Mouse (Mus musculus) liver, embryonic 13.5 days (tissue): ENCODE results near the gene Trpc1. TPM values are rescaled to one million over a fixed set of nuclear protein-coding genes. Genes with fewer than 3 reads are reported as not detected.
A peak's percentile ranks its signal among the peaks of the same experiment; 100 is the strongest.

Experiments used
- ATAC-seq: fragments of 200-750 bp; cut with Nextera tagmentation; 2 replicates; pipeline ENCODE4 v1.8.0; 2017; ENCODE audit warnings: low read depth, mild to moderate bottlenecking, moderate number of reproducible peaks, moderate library complexity
- DNase-seq: peaks from one replicate; pipeline ENCODE4 v3.0.0; 2022
- H3K27ac ChIP-seq: fragments of 300-500 bp; sonication (generic); 2 replicates; pipeline ENCODE4 v1.5.1; 2015; ENCODE audit warnings: moderate library complexity, mild to moderate bottlenecking, inconsistent platforms
- H3K27me3 ChIP-seq: fragments of 300-500 bp; sonication (generic); 2 replicates; pipeline ENCODE4 v1.6.1; 2015; ENCODE audit warnings: mild to moderate bottlenecking, inconsistent platforms
- H3K36me3 ChIP-seq: fragments of 300-500 bp; sonication (generic); 2 replicates; pipeline ENCODE4 v1.6.1; 2015; ENCODE audit warnings: mild to moderate bottlenecking, inconsistent platforms
- H3K4me1 ChIP-seq: fragments of 300-500 bp; sonication (generic); replicated peaks from 2 replicates; pipeline ENCODE4 v1.6.1; 2015; ENCODE audit warnings: inconsistent platforms
- H3K4me2 ChIP-seq: fragments of 300-500 bp; sonication (generic); 2 replicates; pipeline ENCODE4 v1.6.1; 2015; ENCODE audit warnings: inconsistent platforms, mild to moderate bottlenecking, moderate library complexity
- H3K4me3 ChIP-seq: fragments of 300-500 bp; sonication (generic); replicated peaks from 2 replicates; pipeline ENCODE4 v1.5.1; 2015; ENCODE audit warnings: mild to moderate bottlenecking, inconsistent platforms
- H3K9ac ChIP-seq: fragments of 300-500 bp; sonication (generic); 2 replicates; pipeline ENCODE4 v1.6.1; 2015; ENCODE audit warnings: mild to moderate bottlenecking, inconsistent platforms
- H3K9me3 ChIP-seq: fragments of 300-500 bp; sonication (generic); replicated peaks from 2 replicates; pipeline ENCODE4 v1.6.1; 2016; ENCODE audit warnings: inconsistent platforms
- WGBS: fragments of 180-500 bp; shearing (Covaris S2); methylation state at CpG from one replicate; pipeline ENCODE4 v1.1.7; 2015; ENCODE audit not compliant: insufficient replicate concordance; 5-methylcytosine and 5-hydroxymethylcytosine counted together
- polyA plus RNA-seq: library from polyadenylated mRNA; unstranded; fragments of >200 nt; fragmentation: Nextera tagmentation; extraction: Ambion mirVana; gene quantifications from 2 replicates; pipeline ENCODE4 v1.2.1, GENCODE M21; 2015

Trpc1 gene
- polyA plus RNA-seq, 1 experiment from 2014 or later: 0.32 TPM

DNA sequence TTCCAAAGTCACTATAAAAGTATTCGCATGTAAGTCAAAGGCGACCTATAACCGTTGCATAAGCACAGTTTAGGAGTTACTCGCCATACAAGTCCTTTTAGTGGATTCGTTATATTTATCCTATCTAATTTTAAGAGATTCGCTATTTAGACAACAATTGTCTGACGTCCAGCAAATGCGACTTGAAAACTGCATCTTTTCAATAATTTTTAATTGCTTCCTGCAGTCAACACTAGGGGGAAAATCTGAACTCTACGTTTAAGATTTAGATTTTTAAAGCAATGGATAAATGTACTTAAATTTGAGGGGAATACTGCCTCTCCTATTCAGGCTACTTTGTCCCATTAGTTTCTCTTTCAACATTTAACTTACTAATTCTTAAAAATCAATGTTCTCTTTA lies 571 bp upstream of the Trpc1 start:
- ATAC-seq: no peak
- peak overlapping the region; percentile 71; the same call in 1 of the 2 replicates for H3K4me3 ChIP-seq
- no peak for DNase-seq
- WGBS: 41% methylated on average over 9 of the region's 9 CpGs
- peaks cover 15% of the 10 kb centered on the region for H3K4me1 ChIP-seq
- H3K4me2 ChIP-seq: peak overlapping the region; percentile 93; the same call in 1 of the 2 replicates
- H3K9ac ChIP-seq: no peak overlapping the region
- H3K27ac ChIP-seq: no peak overlapping the region
- H3K9me3 ChIP-seq: no peaks in the 10 kb centered on the region
- H3K27me3 ChIP-seq: peaks cover 42% of the 10 kb centered on the region
- no peaks in the 10 kb centered on the region for H3K36me3 ChIP-seq

DNA sequence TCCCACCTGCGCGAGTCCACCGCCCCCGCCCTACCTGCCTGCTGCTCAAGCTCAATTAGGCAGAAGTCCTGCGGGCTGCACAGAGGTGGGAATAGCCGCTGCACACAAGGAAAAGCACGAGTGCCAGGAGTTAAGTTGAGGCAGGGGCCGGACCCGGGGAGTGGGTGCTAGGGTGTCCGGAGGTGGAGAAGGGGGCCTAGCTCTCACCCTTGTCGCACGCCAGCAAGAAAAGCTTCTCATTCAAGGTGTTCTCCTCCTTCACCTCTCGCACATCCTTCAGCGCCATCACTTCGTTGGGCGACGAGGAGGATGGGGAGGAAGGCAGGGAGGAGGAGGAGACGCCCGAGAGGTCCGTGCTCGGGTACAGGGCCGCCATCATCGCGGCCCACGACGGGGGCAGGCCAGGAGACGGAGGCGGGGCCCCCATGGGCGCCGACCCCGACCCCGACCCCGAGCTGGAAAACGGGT lies 680 bp downstream of the Trpc1 start:
- peaks cover 15% of the 10 kb centered on the region for H3K4me1 ChIP-seq
- ATAC-seq: peak; percentile 14; the same call in 1 of the 2 replicates
- DNase-seq: no peak
- H3K9ac ChIP-seq: peak overlapping the region; percentile 73
- H3K27ac ChIP-seq: no peak overlapping the region
- H3K27me3 ChIP-seq: peaks cover 42% of the 10 kb centered on the region
- H3K9me3 ChIP-seq: no peaks in the 10 kb centered on the region
- H3K4me3 ChIP-seq: peak overlapping the region; percentile 71
- WGBS: 6% methylated on average over 28 of the region's 34 CpGs
- peak overlapping the region; percentile 93 for H3K4me2 ChIP-seq
- no peaks in the 10 kb centered on the region for H3K36me3 ChIP-seq

DNA sequence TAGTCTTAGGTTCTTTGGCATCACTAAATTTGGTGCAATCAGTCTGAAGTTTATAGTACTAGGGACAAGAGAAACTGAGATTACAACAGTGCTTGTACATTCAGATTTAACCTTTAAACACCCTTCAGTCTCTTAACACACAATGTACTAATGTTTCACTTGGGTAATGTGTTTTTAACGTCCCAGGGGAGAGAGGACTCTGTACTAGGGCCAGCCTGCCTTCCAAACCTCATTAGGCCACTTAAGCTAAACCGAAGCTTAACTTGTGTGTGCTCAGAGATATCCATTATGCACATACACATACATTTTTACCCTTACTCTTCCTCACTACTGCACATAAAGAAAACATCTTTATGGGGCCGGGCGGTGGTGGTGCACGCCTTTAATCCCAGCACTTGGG lies 2.9 kb downstream of the Trpc1 start:
- ATAC-seq: no peak
- Histone ChIP-seq H3K27ac (no peak overlapping the region), H3K4me1 (peaks cover 15% of the 10 kb centered on the region), H3K9me3 (no peaks in the 10 kb centered on the region), H3K4me2 (no peak overlapping the region), H3K9ac (no peak overlapping the region), H3K4me3 (no peak overlapping the region), H3K27me3 (peaks cover 42% of the 10 kb centered on the region), H3K36me3 (no peaks in the 10 kb centered on the region)
- no peak for DNase-seq
- WGBS: 71% methylated on average over 5 of the region's 5 CpGs

DNA sequence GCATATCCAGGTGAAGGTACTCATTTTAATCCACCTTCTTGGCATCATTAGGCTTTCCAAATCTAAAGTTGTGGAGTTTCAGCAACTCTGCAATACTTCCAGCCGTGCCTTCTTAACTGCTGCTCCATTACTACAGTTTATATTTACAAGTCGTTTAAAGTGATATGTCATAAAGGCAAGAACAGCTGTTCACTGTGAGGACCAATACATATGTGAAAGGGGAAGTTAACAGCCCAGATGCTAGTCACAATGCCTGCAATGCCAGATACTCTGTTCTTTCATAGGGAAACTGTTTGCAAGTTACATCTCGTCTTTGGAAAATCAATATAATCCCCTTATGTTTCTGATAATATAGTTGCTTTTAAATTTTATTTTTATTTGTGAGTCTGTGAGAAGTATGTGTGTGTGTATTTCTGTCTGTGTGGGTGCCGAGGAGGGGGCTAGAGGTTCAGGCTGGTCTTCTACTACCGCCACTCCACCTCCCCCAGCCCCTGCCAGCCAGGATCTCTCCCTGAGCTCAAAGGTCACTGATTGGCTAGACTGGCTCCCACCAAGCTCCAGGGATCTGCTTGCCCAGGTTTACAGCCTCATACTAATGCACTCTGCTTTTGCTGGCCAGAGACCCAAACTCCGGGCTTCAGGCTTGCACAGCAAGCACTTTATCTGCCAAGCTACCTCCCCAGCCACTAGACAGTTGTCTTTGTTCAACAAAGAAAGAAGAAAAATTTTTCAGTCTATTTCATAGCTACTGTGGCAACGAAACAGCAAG lies 5.1 kb downstream of the Trpc1 start:
- no peak for DNase-seq
- H3K27ac ChIP-seq: no peak overlapping the region
- ATAC-seq: no peak
- WGBS: 47% methylated on average over 7 of the region's 7 CpGs
- H3K4me1 ChIP-seq: peaks cover 10% of the 10 kb centered on the region
- no peak overlapping the region for H3K9ac ChIP-seq
- H3K27me3 ChIP-seq: peaks cover 25% of the 10 kb centered on the region
- H3K4me2 ChIP-seq: 0 out of 2 replicates have a peak overlapping the region, but pooled peaks have one; percentile 0
- H3K36me3 ChIP-seq: no peaks in the 10 kb centered on the region
- no peak overlapping the region for H3K4me3 ChIP-seq
- no peaks in the 10 kb centered on the region for H3K9me3 ChIP-seq

DNA sequence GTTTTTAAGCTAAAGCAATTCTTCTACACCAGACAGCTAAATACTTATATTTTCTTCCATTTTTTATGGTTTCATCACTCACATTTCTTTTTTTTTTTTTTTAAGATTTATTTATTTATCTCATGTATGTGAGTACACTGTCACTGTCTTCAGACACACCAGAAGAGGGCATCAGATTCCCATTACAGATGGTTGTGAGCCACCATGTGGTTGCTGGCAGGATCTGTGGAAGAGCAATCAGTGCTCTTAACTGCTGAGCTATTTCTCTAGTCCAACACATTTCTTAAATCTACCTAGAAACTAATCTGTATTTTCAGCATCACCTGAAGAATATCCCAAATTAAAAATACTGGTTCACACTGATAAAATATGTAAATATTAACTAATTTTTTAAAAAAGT lies 13.9 kb downstream of the Trpc1 start:
- Histone ChIP-seq H3K4me2 (no peak overlapping the region), H3K27ac (no peak overlapping the region), H3K27me3 (no peaks in the 10 kb centered on the region), H3K4me1 (no peaks in the 10 kb centered on the region), H3K36me3 (0 out of 2 replicates have a peak, but pooled peaks cover 1% of the 10 kb centered on the region), H3K4me3 (no peak overlapping the region), H3K9me3 (no peaks in the 10 kb centered on the region), H3K9ac (no peak overlapping the region)
- DNase-seq: no peak
- ATAC-seq: no peak

DNA sequence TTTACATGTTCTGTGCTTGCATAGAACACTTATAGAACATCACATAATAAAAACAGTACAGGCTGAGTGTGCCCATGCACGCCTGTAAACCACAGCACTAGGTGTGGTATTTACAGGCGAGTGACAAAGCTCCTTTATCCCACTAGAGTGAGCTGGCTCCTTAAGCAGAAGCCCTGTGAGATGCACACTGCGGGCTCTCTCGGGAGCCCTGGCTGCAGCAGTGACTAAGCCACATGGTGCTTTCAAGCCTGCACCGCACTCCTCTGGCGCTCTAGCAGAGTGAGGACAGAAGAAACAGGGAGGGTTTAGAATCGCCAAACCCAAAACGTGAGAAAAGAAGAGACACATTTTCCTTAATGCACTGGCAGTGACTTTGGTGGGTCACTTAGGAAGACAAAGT lies 37.6 kb downstream of the Trpc1 start:
- ATAC-seq: no peak
- H3K9me3 ChIP-seq: no peaks in the 10 kb centered on the region
- WGBS: 35% methylated on average over 8 of the region's 8 CpGs

DNA sequence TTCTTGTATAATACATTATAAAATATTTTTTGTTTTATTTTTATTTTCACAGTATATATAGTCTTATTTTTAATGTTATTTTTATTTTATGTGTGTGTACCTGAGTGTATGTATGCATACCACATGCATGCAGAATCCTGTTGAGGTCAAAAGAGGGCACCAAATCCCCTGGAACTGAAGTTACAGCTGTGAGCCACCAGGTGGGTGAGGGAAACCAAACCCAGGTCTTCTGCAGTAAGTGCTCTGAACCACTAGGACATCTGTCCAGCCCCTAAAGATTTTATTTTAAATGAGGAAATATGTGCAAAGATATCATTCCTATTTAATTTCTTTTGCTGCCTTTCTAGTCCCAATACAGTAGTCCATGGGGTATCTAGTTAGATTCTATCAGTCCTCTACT lies 41.2 kb downstream of the Trpc1 start:
- no peak overlapping the region for H3K4me2 ChIP-seq
- H3K27me3 ChIP-seq: no peaks in the 10 kb centered on the region
- no peak overlapping the region for H3K27ac ChIP-seq
- ATAC-seq (no peak), DNase-seq (no peak)
- no peaks in the 10 kb centered on the region for H3K9me3 ChIP-seq
- H3K9ac ChIP-seq: no peak overlapping the region
- H3K4me3 ChIP-seq: no peak overlapping the region
- H3K36me3 ChIP-seq: no peaks in the 10 kb centered on the region
- H3K4me1 ChIP-seq: no peaks in the 10 kb centered on the region

More for the DNA sequence above, 37.6 kb downstream of the Trpc1 start:
- Histone ChIP-seq H3K4me3 (no peak overlapping the region), H3K4me1 (no peaks in the 10 kb centered on the region), H3K9ac (no peak overlapping the region), H3K36me3 (no peaks in the 10 kb centered on the region), H3K27ac (no peak overlapping the region), H3K27me3 (no peaks in the 10 kb centered on the region), H3K4me2 (no peak overlapping the region)
- no peak for DNase-seq

DNA sequence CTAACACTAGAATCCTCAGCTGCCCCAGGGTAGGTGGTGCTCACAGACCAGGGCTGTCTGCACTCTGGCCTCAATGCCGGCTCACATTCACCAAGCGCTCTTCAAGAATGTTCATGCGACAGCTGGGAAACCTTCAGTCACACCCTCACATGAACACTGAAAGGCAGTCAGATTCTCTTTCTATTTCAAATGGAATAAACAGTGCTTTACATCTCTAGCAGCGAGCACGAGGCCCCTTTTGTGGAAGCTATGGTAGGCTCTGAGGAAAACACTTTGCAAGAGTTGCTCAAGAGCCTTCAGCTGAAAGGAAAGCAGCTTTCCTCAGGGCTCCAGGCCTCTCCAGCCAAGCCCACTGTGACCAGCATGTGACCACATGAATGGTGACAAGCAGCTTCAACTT lies 44.8 kb downstream of the Trpc1 start:
- 75% methylated on average over 5 of the region's 5 CpGs for WGBS
- H3K27me3 ChIP-seq: no peaks in the 10 kb centered on the region
- H3K9me3 ChIP-seq: no peaks in the 10 kb centered on the region
- no peaks in the 10 kb centered on the region for H3K4me1 ChIP-seq
- no peaks in the 10 kb centered on the region for H3K36me3 ChIP-seq
- H3K4me2 ChIP-seq: no peak overlapping the region
- no peak for DNase-seq
- no peak for ATAC-seq
- no peak overlapping the region for H3K4me3 ChIP-seq
- no peak overlapping the region for H3K27ac ChIP-seq
- H3K9ac ChIP-seq: no peak overlapping the region

DNA sequence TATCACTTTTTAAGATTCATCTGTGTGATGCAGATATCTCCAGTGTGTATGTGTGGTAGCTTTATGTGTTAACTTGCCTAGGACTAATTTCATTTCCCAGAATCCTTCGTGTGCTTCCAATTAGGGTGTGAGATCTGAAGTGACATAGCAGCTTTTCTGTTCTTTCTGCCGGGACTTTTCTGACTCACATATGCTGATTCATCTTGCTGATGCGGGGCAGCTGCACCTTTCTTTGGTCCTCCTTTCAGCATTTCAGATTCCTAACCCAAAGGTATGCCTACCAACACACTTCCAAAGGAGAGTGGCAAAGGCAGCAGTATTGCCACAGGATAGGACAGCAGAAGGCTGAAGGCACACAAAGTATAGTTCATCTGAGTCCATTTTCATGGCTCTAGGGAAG lies 46.1 kb downstream of the Trpc1 start:
- no peaks in the 10 kb centered on the region for H3K27me3 ChIP-seq
- 43% methylated on average over 3 of the region's 3 CpGs for WGBS
- no peaks in the 10 kb centered on the region for H3K36me3 ChIP-seq
- H3K4me3 ChIP-seq: no peak overlapping the region
- no peak overlapping the region for H3K9ac ChIP-seq
- H3K4me2 ChIP-seq: no peak overlapping the region
- ATAC-seq (no peak), DNase-seq (no peak)
- H3K9me3 ChIP-seq: no peaks in the 10 kb centered on the region
- no peaks in the 10 kb centered on the region for H3K4me1 ChIP-seq
- H3K27ac ChIP-seq: no peak overlapping the region

DNA sequence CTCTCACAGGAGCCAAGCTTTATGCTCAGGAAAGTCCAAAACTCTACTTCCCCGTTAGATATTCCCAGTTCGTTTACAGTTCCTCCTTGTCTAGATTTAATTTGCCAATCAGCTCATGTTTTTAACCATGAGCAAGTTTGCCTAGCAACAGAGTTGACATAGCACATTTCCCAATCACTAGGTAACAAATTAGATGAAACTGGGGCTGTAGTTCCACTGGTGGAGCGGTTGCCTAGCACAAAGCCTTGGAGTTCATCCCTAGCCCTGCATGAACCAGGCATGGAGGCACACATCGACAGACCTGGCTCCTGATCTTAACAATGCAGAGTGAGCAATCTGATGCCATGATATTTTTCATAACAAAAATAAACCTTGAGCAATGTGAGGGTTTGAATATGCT lies 50.9 kb downstream of the Trpc1 start:
- Histone ChIP-seq H3K4me2 (no peak overlapping the region), H3K27ac (no peak overlapping the region), H3K4me1 (no peaks in the 10 kb centered on the region), H3K27me3 (no peaks in the 10 kb centered on the region), H3K4me3 (no peak overlapping the region), H3K36me3 (no peaks in the 10 kb centered on the region), H3K9me3 (no peaks in the 10 kb centered on the region), H3K9ac (no peak overlapping the region)
- WGBS: 55% methylated on average over 4 of the region's 4 CpGs
- ATAC-seq (no peak), DNase-seq (no peak)

DNA sequence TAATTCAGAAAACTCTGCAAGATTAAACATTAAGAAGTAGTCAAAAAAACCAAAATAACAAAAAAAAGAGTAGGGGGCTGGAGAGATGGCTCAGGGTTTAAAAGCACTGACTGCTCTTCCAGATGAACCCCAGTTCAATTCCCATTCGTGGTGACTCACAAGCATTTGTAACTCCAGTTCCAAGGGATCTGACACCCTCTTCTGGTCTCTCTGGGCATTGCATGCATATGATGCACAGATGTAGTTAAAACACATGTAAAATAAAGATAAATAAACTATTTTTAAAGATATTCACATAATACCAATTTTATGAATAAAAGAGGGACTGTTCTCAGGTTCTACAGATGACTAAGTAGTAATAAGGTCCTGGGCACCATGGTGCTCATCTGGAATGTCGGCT lies 52.4 kb downstream of the Trpc1 start:
- Histone ChIP-seq H3K4me2 (no peak overlapping the region), H3K4me3 (no peak overlapping the region), H3K27ac (no peak overlapping the region), H3K4me1 (no peaks in the 10 kb centered on the region), H3K27me3 (no peaks in the 10 kb centered on the region), H3K36me3 (no peaks in the 10 kb centered on the region), H3K9ac (no peak overlapping the region), H3K9me3 (no peaks in the 10 kb centered on the region)
- ATAC-seq: no peak
- 49% methylated on average over 2 of the region's 2 CpGs for WGBS
- DNase-seq: no peak

DNA sequence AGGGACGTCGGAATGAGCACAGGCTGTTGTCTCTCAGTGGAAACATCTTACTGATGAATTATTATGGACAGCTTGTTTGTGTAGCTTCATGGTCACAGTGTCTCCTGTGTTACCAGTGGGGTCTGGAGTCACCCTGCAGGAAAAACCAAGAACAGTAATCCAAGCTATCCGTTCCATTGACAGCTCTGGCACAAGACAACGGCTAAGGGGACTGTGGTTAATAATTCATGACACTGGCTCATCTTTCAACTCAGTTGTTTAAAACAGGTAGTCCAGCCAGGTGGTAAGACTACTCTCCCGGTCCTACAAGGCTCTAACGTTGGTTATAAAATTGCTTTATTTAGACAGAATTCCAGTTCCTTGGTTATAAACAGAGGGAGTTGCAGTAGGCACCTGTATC lies 53.6 kb downstream of the Trpc1 start:
- no peak for ATAC-seq
- Histone ChIP-seq H3K4me2 (no peak overlapping the region), H3K27ac (no peak overlapping the region), H3K4me1 (no peaks in the 10 kb centered on the region), H3K9ac (no peak overlapping the region), H3K4me3 (no peak overlapping the region), H3K36me3 (no peaks in the 10 kb centered on the region), H3K9me3 (no peaks in the 10 kb centered on the region), H3K27me3 (no peaks in the 10 kb centered on the region)
- no peak for DNase-seq
- 66% methylated on average over 6 of the region's 6 CpGs for WGBS
